9 mouse cellular contexts compared by ENCODE assay signal in the genomic region with DNA sequence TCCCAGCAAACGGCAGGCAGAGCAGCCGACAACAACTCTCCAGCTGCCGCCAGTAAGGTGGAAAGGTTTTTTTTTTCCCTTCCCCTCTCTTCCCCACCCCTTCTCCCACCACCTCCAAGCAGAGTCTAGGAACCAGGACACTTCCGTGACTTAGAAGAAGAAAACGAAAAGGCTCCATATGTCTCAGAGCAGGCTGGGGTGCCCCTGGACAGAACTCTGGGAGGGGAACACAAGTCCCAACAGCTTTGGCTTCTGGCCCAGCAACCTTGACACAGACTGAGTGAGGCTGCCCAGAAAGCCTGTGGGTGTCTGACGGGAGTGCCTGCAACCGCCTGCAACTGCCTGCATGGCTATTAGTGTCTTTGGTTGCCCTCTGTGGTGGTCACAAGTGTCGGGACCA.
DNase-seq lines count a peak whose midpoint lies in the region; ATAC-seq and TF ChIP-seq lines count a peak whose summit lies in the region.
"Had no signal": no experiment of that assay in that cellular context is flagged by ENCODE, and none has a peak within 500 bp of the region (broad histone marks: within the 10 kb centered on the region; RNA-seq: fewer than 3 reads in every experiment).

No protein-coding gene starts in this region.

- H3K4me1 ChIP-seq in hindbrain, embryonic 13.5 days (replicated peaks), result peaks cover 36% of the 10 kb centered on the region
- peaks cover 32% of the 10 kb centered on the region for H3K4me1 ChIP-seq in limb, embryonic 14.5 days (ENCODE audit: control insufficient read depth, insufficient read depth, low read length)

- H3K4me2 ChIP-seq in hindbrain, embryonic 13.5 days, result no peak overlapping the region
- peak overlapping the region; percentile 35 for H3K4me2 ChIP-seq in limb, embryonic 14.5 days (replicated peaks; ENCODE audit: low read depth, low read length, severe bottlenecking)

- H3K36me3 ChIP-seq in hindbrain, embryonic 13.5 days, result no peaks in the 10 kb centered on the region
- H3K36me3 ChIP-seq in limb, embryonic 14.5 days (ENCODE audit: control insufficient read depth, insufficient read depth, low read length), result peaks cover 4% of the 10 kb centered on the region; the same call in 1 of the 2 replicates

- H3K27ac ChIP-seq in gastrocnemius, adult 2 months, result peak overlapping the region; percentile 99
- H3K27ac ChIP-seq in hindbrain, embryonic 13.5 days, result peak overlapping the region; percentile 78
- peak overlapping the region; percentile 96 for H3K27ac ChIP-seq in limb, embryonic 14.5 days (replicated peaks; ENCODE audit: low read depth, low read length)

- no peaks in the 10 kb centered on the region for H3K9me3 ChIP-seq in hindbrain, embryonic 13.5 days
- H3K9me3 ChIP-seq in limb, embryonic 14.5 days (ENCODE audit: control insufficient read depth, low read length), result no peaks in the 10 kb centered on the region

- no peak overlapping the region for H3K9ac ChIP-seq in hindbrain, embryonic 13.5 days
- H3K9ac ChIP-seq in limb, embryonic 14.5 days (ENCODE audit: low read depth, low read length, severe bottlenecking), result peak overlapping the region; percentile 49

- H3K27me3 ChIP-seq in hindbrain, embryonic 13.5 days, result no peaks in the 10 kb centered on the region
- H3K27me3 ChIP-seq in limb, embryonic 14.5 days (ENCODE audit: control insufficient read depth, insufficient read depth, low read length), result no peaks in the 10 kb centered on the region
- H3K27me3 ChIP-seq: Patski had no signal

- TF ChIP-seq CTCF in gastrocnemius, adult 2 months (IDR thresholded peaks at IDR 0.05), result no peak

- TF ChIP-seq POLR2A in limb, embryonic 14.5 days (IDR thresholded peaks at IDR 0.05; ENCODE audit: borderline replicate concordance, extremely low read depth, insufficient read depth, insufficient read length), result no peak

- peak; percentile 45 for DNase-seq in right cerebral cortex, postnatal 4 days
- no peak for DNase-seq in right cerebral cortex, postnatal 25 days
- peak; percentile 89 for DNase-seq in gastrocnemius, adult 2 months
- no peak for DNase-seq in limb, embryonic 14.5 days (ENCODE audit: low spot score)
- DNase-seq in skeletal muscle tissue, adult 2 months (ENCODE audit: low read depth, low spot score), result peak; percentile 72
- no peak for DNase-seq in yolk sac, embryonic 10.5 days (ENCODE audit: low spot score)

- WGBS in hindbrain, embryonic 13.5 days, result 37% methylated on average over 8 of the region's 8 CpGs
- WGBS in limb, embryonic 14.5 days, result 18% methylated on average over 8 of the region's 8 CpGs

- no peak for ATAC-seq in hindbrain, embryonic 13.5 days (ENCODE audit: low FRiP score)
- no peak; the same call in 1 of the 2 replicates for ATAC-seq in limb, embryonic 14.5 days (ENCODE audit: low FRiP score, low read depth)
- no peak for ATAC-seq in granulocyte monocyte progenitor cell, adult 5-6 weeks (replicated peaks; ENCODE audit: poor library complexity, severe bottlenecking)

- intact Hi-C loops in gastrocnemius, adult 2 months (cut with DNase I), result loop anchor here (1.0 to 5.0 kb wide), 2 partner anchors 23 to 36 kb away; no protein-coding TSS in a partner anchor

- H3K4me3 ChIP-seq in gastrocnemius, adult 2 months, result peak overlapping the region; percentile 87
- no peak overlapping the region for H3K4me3 ChIP-seq in hindbrain, embryonic 13.5 days
- H3K4me3 ChIP-seq in limb, embryonic 14.5 days (replicated peaks; ENCODE audit: low read length), result no peak overlapping the region

Comparison
In these comparisons a context has a peak if more than half of its experiments do, and no peak if none do; other contexts are left out.
1. DNase-seq: peak in right cerebral cortex, postnatal 4 days (single experiment), gastrocnemius, adult 2 months (single experiment) and skeletal muscle tissue, adult 2 months (single experiment); none in right cerebral cortex, postnatal 25 days (single experiment), limb, embryonic 14.5 days (single experiment) and yolk sac, embryonic 10.5 days (single experiment).
2. Peak in every context shown above with its lines, with median percentiles within 50 percentile points of each other: H3K27ac ChIP-seq.